Mouse (Mus musculus) spleen, postnatal 14 days (tissue): Measurements from ENCODE around the gene Fntb.
A peak's percentile ranks its signal among the peaks of the same experiment; 100 is the strongest.
"Not testable (repeated sequence)": the region's sequence is repeated elsewhere in the genome, so short reads cannot be mapped to it uniquely, and the experiment has no call there.

Source experiments
- DNase-seq, 2 experiments: peaks; one replicate each; pipeline ENCODE4 v3.0.0; 2021 to 2022; ENCODE audit warnings: low spot score in 2 of 2

The Fntb gene

GRCm38 (mm10) chr12:76837101-76837843 is 71.9 kb downstream of the Fntb start:
- peak; percentile 90 to 94 for DNase-seq

- DNase-seq, result no peak
Measured at GRCm38 (mm10) chr12:76837844-76838650, 72.7 kb downstream of the Fntb start.

GRCm38 (mm10) chr12:76839298-76839697 is 73.9 kb downstream of the Fntb start:
- DNase-seq, result no peak

- DNase-seq, result no peak
Measured at GRCm38 (mm10) chr12:76840081-76840480, 74.7 kb downstream of the Fntb start.

GRCm38 (mm10) chr12:76844346-76845061 is 79.1 kb downstream of the Fntb start:
- DNase-seq, result no peak

- DNase-seq, result no peak
Measured at GRCm38 (mm10) chr12:76852419-76852818, 87.0 kb downstream of the Fntb start.

GRCm38 (mm10) chr12:76853378-76854142 is 88.2 kb downstream of the Fntb start:
- no peak for DNase-seq

- DNase-seq, result no peak
Measured at GRCm38 (mm10) chr12:76857087-76857486, 91.7 kb downstream of the Fntb start.

- DNase-seq, result not testable (repeated sequence)
Measured at GRCm38 (mm10) chr12:76858788-76859187, 93.4 kb downstream of the Fntb start.

- no peak for DNase-seq
Measured at GRCm38 (mm10) chr12:76863651-76864050, 98.3 kb downstream of the Fntb start.

GRCm38 (mm10) chr12:76865266-76865665 is 99.9 kb downstream of the Fntb start:
- DNase-seq, result no peak

- DNase-seq, result no peak
Measured at GRCm38 (mm10) chr12:76867586-76868280, 102.3 kb downstream of the Fntb start.

- DNase-seq, result no peak
Measured at GRCm38 (mm10) chr12:76868463-76869198, 103.2 kb downstream of the Fntb start.

- DNase-seq, result no peak
Measured at GRCm38 (mm10) chr12:76869561-76869960, 104.2 kb downstream of the Fntb start.

GRCm38 (mm10) chr12:76872767-76873316 is 107.5 kb downstream of the Fntb start:
- no peak for DNase-seq

- no peak for DNase-seq
Measured at GRCm38 (mm10) chr12:76874826-76875225, 109.4 kb downstream of the Fntb start.

GRCm38 (mm10) chr12:76879242-76879641 is 113.9 kb downstream of the Fntb start:
- no peak for DNase-seq

GRCm38 (mm10) chr12:76880131-76880530 is 114.7 kb downstream of the Fntb start:
- DNase-seq, result no peak

- DNase-seq, result no peak
Measured at GRCm38 (mm10) chr12:76883824-76884223, 118.4 kb downstream of the Fntb start.

GRCm38 (mm10) chr12:76885103-76885502 is 119.7 kb downstream of the Fntb start:
- no peak for DNase-seq
